Mouse (Mus musculus) MN1 (cell line): Measurements from ENCODE around the gene Zfand2b.

Experiments used
- DNase-seq: peaks from one replicate; pipeline ENCODE4 v3.0.0-alpha.2; 2016; ENCODE audit warnings: low spot score

Gene Zfand2b

DNA sequence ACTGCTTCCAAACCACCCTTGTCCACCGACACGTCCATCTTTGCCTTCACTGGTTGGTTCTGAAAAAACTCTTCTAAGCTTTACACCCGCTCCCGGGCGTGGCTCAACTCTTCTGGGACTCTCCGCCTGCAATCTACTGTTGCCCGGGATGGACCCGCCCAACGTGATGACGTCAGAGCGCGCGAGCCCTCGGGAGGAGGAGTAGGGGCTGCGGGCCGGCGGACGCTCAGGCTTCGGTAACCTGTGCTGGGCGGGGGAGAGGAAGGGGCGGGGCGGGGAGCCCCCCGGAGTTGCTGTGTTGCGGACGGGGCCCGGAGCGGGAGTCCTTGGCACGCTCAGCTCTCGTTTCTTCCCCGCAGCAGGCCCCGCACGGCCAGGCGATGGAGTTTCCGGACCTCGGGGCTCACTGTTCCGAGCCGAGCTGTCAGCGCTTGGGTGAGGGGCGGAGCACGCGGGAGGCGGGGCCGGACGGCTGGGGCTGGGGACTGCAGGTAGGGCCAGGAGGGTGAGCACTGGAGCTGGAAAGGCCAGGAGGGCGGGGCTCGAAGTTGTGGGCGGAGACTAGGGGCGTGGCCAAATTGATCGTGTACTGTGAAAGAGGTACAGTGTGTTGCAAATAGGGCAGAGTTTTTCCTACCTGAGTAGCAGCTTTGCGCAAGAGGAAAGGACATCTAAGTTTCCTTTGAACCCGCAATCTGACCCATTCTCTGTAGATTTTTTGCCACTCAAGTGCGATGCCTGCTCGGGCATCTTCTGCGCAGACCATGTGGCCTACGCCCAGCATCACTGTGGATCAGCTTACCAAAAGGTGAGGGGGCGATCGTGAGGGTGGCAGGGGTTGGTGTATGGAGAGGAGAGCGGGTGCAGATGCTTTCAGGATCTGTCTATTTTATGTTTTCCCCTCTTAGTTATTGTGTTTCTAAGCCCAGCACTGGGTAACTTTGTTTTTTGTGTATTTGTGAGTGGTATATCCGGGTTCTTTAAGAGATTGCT, at the start of gene Zfand2b:
Gene Zfand2b, plus strand, starts transcription at position 175 of the 993 bp plus-strand sequence.
- DNase-seq: peak; percentile 96

GRCm38 (mm10) chr1:75122211-75122610, 46.2 kb upstream of the Zfand2b start:
- no peak for DNase-seq

- DNase-seq: peak; percentile 97
Observed at GRCm38 (mm10) chr1:75124346-75125321, 43.8 kb upstream of the Zfand2b start, which contains the start of gene Nhej1. Gene Nhej1, minus strand, starts transcription at chr1:75125200.

GRCm38 (mm10) chr1:75125418-75125817, 43.0 kb upstream of the Zfand2b start:
- no peak for DNase-seq

- no peak for DNase-seq
Observed at GRCm38 (mm10) chr1:75128641-75129040, 39.8 kb upstream of the Zfand2b start.

DNA sequence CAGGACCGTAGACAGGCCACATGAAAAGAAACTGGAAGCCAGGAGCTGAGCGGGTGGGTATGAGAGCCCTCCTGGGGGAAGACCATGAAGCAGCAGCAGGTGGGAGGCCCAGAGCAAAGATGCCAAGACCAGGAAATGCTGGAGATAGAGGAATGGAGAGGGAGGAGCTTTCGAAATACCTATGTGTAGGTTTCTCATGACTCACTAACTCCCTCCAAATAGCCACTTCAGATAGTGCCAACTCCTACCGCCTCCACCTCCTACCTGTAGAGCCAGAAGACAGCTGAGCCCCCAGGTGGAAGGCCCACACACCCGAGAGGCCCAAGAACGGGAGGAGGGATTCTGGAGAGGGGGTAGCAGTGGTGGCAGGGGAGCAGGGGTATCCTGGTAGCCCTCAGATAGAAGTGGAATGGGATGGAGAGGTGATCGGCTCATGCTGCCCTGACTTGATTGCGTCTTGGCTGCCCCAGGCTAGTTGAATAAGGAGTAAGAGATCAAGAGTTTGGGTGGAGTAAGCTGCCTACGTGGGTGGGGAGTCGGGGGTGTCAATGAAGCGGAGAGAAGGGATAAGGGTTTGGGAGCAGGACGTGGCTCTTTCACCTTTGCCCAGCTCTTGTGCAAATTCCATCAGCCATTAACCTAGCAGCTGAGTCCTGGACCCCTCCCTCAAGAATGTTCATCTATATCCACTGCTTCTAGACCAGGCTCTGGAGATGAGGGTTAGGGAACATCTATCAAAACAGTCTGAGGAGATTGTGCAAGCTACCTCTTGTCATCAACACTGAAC, 34.8 kb upstream of the Zfand2b start, which contains the start of gene Slc23a3:
Gene Slc23a3, minus strand, starts transcription at position 470 of the 787 bp plus-strand sequence.
- no peak for DNase-seq

GRCm38 (mm10) chr1:75136293-75136692, 32.2 kb upstream of the Zfand2b start:
- no peak for DNase-seq

DNA sequence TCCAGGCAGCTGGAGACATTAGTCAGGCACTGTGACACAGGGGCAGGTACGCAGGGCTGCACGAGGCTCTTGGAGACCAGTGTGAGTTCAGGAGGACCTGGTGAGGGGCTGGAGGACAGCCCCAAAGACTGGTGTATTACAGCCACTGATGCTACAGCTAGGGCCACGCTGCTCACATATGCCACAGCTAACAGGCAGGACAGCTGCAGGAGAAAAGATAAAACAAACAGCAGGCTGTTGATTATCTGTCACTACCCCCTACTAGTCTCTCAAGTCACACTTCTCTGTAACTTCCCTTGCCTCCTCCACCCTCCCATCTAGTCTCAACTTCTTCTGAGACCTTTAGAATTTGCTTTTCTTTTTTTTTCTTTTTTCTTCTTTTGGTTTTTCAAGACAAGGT, 31.7 kb upstream of the Zfand2b start:
- no peak for DNase-seq

GRCm38 (mm10) chr1:75138448-75138847, 30.0 kb upstream of the Zfand2b start:
- DNase-seq: no peak

DNA sequence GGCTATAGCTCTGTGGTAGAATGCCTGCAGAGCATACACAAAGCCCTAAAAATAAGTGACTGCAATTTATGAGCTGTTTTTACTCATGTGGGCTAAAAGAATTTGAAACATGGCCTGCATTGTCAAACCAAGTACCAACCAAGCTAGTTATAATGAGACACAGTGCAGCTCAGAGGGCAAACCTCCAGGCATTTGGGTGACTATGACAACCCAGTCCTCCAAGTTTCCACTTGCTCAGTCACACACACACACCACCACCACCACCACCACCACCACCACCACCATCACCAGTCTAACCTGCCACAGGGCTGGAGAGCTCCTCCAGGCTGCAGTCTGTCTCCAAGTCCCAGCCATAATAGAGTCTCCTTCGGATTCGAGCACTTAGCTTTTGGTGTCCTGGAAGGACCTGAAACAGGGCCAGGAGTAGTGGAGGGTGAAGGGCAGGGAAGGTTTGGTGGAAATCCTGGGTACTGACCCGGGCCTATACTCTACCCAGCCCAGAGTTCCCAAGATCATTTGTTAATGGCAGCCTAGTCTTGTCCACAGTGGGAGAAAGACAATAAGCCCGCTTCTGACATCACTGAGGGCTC, 27.8 kb upstream of the Zfand2b start:
- DNase-seq: no peak

DNA sequence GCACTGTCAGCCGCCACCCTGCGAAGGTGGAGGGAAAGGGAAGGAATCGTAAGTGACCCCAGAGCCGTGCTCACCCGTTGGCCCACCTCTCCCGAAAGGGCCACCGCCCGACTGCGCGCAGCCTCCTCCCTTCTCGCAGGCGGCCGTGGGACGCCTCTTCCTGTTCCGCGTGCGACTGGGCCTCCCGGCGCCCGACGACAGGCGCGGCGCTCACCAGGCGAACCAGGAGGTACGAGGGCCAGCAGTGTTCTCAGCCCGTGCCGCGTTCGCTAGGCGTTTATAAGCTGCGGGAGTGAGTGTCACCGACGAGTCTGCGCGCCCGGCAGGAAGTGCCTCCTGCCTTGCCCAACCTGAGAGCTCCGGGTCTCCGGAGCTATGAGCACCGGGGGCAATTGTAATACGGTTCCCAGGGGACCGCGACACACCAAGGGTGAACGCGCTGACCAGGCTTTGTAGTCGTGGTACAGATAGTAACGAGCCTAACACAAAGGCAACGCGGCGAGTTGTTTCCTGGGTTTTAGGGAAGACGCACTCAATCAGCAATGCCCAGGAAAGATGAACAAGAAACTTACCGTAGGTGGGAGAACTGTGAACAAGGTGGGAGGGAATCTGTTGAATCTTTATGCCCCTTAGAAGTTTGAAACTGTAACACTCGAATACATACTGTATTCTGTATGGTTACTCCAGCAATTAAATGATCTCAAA, 26.8 kb upstream of the Zfand2b start:
- peak; percentile 72 for DNase-seq

- peak; percentile 97 for DNase-seq
Observed at GRCm38 (mm10) chr1:75142301-75143261, 25.9 kb upstream of the Zfand2b start, which contains the start of the genes Cnppd1 and Retreg2. Gene Cnppd1, minus strand, starts transcription at chr1:75142711. Gene Retreg2, plus strand, starts transcription at chr1:75142778.

- no peak for DNase-seq
Observed at GRCm38 (mm10) chr1:75145589-75145988, 22.9 kb upstream of the Zfand2b start.

- no peak for DNase-seq
Observed at GRCm38 (mm10) chr1:75147411-75148135, 20.9 kb upstream of the Zfand2b start.

- no peak for DNase-seq
Observed at GRCm38 (mm10) chr1:75148727-75149126, 19.7 kb upstream of the Zfand2b start.

GRCm38 (mm10) chr1:75155837-75156236, 12.6 kb upstream of the Zfand2b start:
- no peak for DNase-seq

GRCm38 (mm10) chr1:75158990-75159389, 9.5 kb upstream of the Zfand2b start:
- DNase-seq: no peak

GRCm38 (mm10) chr1:75159540-75160255, 8.7 kb upstream of the Zfand2b start:
- no peak for DNase-seq
